Mouse (Mus musculus): ENCODE measurements around the gene Sart3. TPM values are rescaled to one million over a fixed set of nuclear protein-coding genes. Genes with fewer than 3 reads are reported as not detected.

Gene Sart3
- total RNA-seq, 2 experiments from 2014 or later: 29.1 to 35.0 TPM

- no peak for DNase-seq (ENCODE audit: extremely low spot score in 1 of 2, low spot score in 2 of 2)
- intact Hi-C loops (cut with DNase I): no loop called here
Measured at GRCm38 (mm10) chr5:113700388-113701023, 71.8 kb downstream of the Sart3 start.

GRCm38 (mm10) chr5:113694415-113694814, 77.9 kb downstream of the Sart3 start:
- DNase-seq (ENCODE audit: extremely low spot score in 1 of 2, low spot score in 2 of 2): no peak
- intact Hi-C loops (cut with DNase I): no loop called here

DNA sequence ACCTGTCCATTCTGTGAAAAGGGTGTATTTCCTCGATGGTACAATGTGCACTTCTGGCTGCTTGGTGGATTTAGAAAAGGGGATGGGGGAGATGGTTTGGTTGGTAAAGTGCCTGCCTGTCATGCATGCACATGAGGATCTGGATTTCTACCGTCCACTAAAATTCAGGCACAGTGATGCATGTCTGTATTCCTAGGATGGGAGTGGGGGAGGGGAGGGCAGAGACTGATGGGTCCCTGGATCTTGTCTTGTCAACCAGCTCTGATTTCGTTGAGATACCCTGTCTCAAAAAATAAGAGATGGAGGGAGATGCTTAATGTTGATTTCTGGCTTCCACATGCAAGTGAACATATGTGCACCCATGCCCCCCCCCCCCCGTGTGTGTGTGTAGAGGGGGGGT, 78.3 kb downstream of the Sart3 start:
- intact Hi-C loops (cut with DNase I): no loop called here
- no peak for DNase-seq (ENCODE audit: extremely low spot score in 1 of 2, low spot score in 2 of 2)

DNA sequence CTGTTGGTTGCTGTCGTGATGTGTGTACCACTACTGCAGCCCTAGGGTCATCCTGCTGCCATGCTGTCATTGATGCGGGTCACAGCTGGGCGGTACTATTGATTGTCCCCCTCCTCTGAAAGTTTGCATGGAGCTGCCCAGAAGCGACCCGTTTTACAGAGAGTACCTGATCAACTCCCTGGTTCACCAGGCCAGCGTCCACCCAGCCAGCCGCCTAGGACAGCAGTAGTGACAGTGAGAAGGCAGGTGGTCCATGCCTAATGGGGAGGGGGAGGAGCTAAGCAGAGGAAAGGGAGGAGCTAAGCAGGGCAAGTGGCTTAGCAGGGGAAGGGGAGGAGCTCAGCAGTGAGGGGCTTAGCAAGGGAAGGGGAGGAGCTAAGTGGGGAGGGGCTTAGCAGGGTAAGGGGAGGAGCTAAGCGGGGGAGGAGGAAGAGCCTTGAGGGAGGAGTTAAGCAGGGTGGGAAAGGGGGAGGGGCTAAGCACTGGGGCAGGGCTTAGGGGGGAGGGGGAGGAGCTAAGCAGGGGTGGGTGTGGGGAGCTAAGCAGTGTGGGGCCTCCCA, 79.0 kb downstream of the Sart3 start:
- intact Hi-C loops (cut with DNase I): no loop called here
- no peak for DNase-seq (ENCODE audit: extremely low spot score in 1 of 2, low spot score in 2 of 2)

Other genes with a start within 250 kb of the Sart3 start
- gene Cmklr1, start 122.1 kb downstream of the Sart3 start, total RNA-seq (2021): 1 to 10 TPM; 3.6 to 4.1 TPM
- not detected for gene 1700069L16Rik, start 47.7 kb downstream of the Sart3 start, total RNA-seq (2021)
- 1 to 10 TPM; 7.2 to 8.0 TPM for gene Ficd, start 36.7 kb downstream of the Sart3 start, total RNA-seq (2021)
- gene Iscu, start 238 bp upstream of the Sart3 start, total RNA-seq (2021): 10 to 100 TPM; 72.7 to 78.3 TPM
- 10 to 100 TPM; 12.0 to 16.0 TPM for gene Tmem119, start 28.0 kb upstream of the Sart3 start, total RNA-seq (2021)
- gene Selplg, start 60.1 kb upstream of the Sart3 start, total RNA-seq (2021): 10 to 100 TPM; 16.1 to 18.7 TPM
- gene Coro1c, start 136.2 kb upstream of the Sart3 start, total RNA-seq (2021): 100 to 1,000 TPM; 117 to 122 TPM
- 10 to 100 TPM; 20.7 to 31.8 TPM for gene Ssh1, start 221.4 kb upstream of the Sart3 start, total RNA-seq (2021)
- gene Dao, start 231.2 kb upstream of the Sart3 start, total RNA-seq (2021): not detected